Mouse (Mus musculus) limb, embryonic 14.5 days (tissue): Measurements from ENCODE around the gene Crybg2. TPM values are rescaled to one million over a fixed set of nuclear protein-coding genes. Genes with fewer than 3 reads are reported as not detected.
A peak's percentile ranks its signal among the peaks of the same experiment; 100 is the strongest.

Experiments used
- ATAC-seq: fragments of 200-750 bp; cut with Nextera tagmentation; 2 replicates; pipeline ENCODE4 v1.8.0; 2017; ENCODE audit warnings: low read depth, moderate number of reproducible peaks, moderate TSS enrichment; ENCODE audit not compliant: low FRiP score
- DNase-seq: peaks from one replicate; pipeline ENCODE4 v3.0.0-alpha.2; 2015; ENCODE audit warnings: low spot score
- H3K27ac ChIP-seq: fragments of 300-500 bp; sonication (generic); replicated peaks from 2 replicates; pipeline ENCODE4 v1.5.1; 2014; ENCODE audit warnings: low read depth, mild to moderate bottlenecking, low read length, moderate library complexity, mixed read lengths
- H3K27me3 ChIP-seq: fragments of 300-500 bp; sonication (generic); 2 replicates; pipeline ENCODE4 v1.6.1; 2014; ENCODE audit warnings: low read length, mixed read lengths; ENCODE audit not compliant: control insufficient read depth, insufficient read depth
- H3K36me3 ChIP-seq: fragments of 300-500 bp; sonication (generic); 2 replicates; pipeline ENCODE4 v1.6.1; 2014; ENCODE audit warnings: mild to moderate bottlenecking, low read length, moderate library complexity, mixed read lengths; ENCODE audit not compliant: control insufficient read depth, insufficient read depth
- H3K4me1 ChIP-seq: fragments of 300-500 bp; sonication (generic); 2 replicates; pipeline ENCODE4 v1.6.1; 2014; ENCODE audit warnings: antibody characterized with exemption, low read length, mixed read lengths; ENCODE audit not compliant: control insufficient read depth, insufficient read depth
- H3K4me2 ChIP-seq: fragments of 300-500 bp; sonication (generic); replicated peaks from 2 replicates; pipeline ENCODE4 v1.6.1; 2014; ENCODE audit warnings: low read depth, mild to moderate bottlenecking, low read length, moderate library complexity; ENCODE audit not compliant: severe bottlenecking
- H3K4me3 ChIP-seq: fragments of 300-500 bp; sonication (generic); replicated peaks from 2 replicates; pipeline ENCODE4 v1.5.1; 2014; ENCODE audit warnings: low read length
- H3K9ac ChIP-seq: fragments of 300-500 bp; sonication (generic); 2 replicates; pipeline ENCODE4 v1.6.1; 2014; ENCODE audit warnings: mild to moderate bottlenecking, low read depth, low read length, moderate library complexity; ENCODE audit not compliant: severe bottlenecking
- H3K9me3 ChIP-seq: fragments of 300-500 bp; sonication (generic); 2 replicates; pipeline ENCODE4 v1.6.1; 2016; ENCODE audit warnings: low read length; ENCODE audit not compliant: control insufficient read depth
- POLR2A ChIP-seq: fragments of 200-500 bp; IDR thresholded peaks from 2 replicates; pipeline ENCODE4 v1.8.0; 2012; ENCODE audit warnings: inconsistent platforms, mild to moderate bottlenecking, moderate library complexity, borderline replicate concordance; ENCODE audit not compliant: insufficient read depth, insufficient read length; ENCODE audit errors: extremely low read depth
- WGBS: fragments of 180-500 bp; shearing (Covaris S2); extraction: QIAGEN DNeasy Blood & Tissue Kit; methylation state at CpG from one replicate; pipeline ENCODE4 v1.1.7; 2014; 5-methylcytosine and 5-hydroxymethylcytosine counted together
- polyA plus RNA-seq, 2 experiments: library from polyadenylated mRNA; depleted of rRNA in 1 of 2; stranded (reverse) in 1 of 2; unstranded in 1 of 2; fragments of >200 nt; fragmentation: Nextera tagmentation in 1 of 2; extraction: Ambion mirVana in 1 of 2; gene quantifications; 2 replicates each; pipeline versions ENCODE4 v1.2.1 to v1.2.3; 2012 to 2014

Gene Crybg2
- polyA plus RNA-seq, 2 experiments: 11.3 to 12.3 TPM

- no peak for TF ChIP-seq POLR2A
- no peaks in the 10 kb centered on the region for H3K36me3 ChIP-seq
- no peak for DNase-seq
- no peak for ATAC-seq
- no peak overlapping the region for H3K4me2 ChIP-seq
- WGBS: 83% methylated on average over 4 of the region's 4 CpGs
- no peaks in the 10 kb centered on the region for H3K9me3 ChIP-seq
- H3K9ac ChIP-seq: no peak overlapping the region
- H3K4me1 ChIP-seq: no peaks in the 10 kb centered on the region
- H3K27ac ChIP-seq: no peak overlapping the region
- no peaks in the 10 kb centered on the region for H3K27me3 ChIP-seq
- H3K4me3 ChIP-seq: no peak overlapping the region
Measured at GRCm38 (mm10) chr4:134068793-134069580, 8.4 kb downstream of the Crybg2 start.

GRCm38 (mm10) chr4:134078694-134079093, 18.1 kb downstream of the Crybg2 start:
- Histone ChIP-seq H3K4me2 (no peak overlapping the region), H3K36me3 (no peaks in the 10 kb centered on the region), H3K27me3 (0 out of 2 replicates have a peak, but pooled peaks cover 9% of the 10 kb centered on the region), H3K4me1 (peaks cover 5% of the 10 kb centered on the region; the same call in 1 of the 2 replicates), H3K9ac (no peak overlapping the region), H3K27ac (no peak overlapping the region), H3K9me3 (no peaks in the 10 kb centered on the region), H3K4me3 (no peak overlapping the region)
- no peak for ATAC-seq
- DNase-seq: peak; percentile 70
- no peak for TF ChIP-seq POLR2A
- WGBS: 12% methylated on average over 3 of the region's 3 CpGs

GRCm38 (mm10) chr4:134080674-134081073, 20.1 kb downstream of the Crybg2 start:
- Histone ChIP-seq H3K9me3 (no peaks in the 10 kb centered on the region), H3K36me3 (no peaks in the 10 kb centered on the region), H3K4me3 (no peak overlapping the region), H3K4me2 (no peak overlapping the region), H3K9ac (no peak overlapping the region), H3K4me1 (peaks cover 5% of the 10 kb centered on the region; the same call in 1 of the 2 replicates), H3K27ac (no peak overlapping the region), H3K27me3 (0 out of 2 replicates have a peak, but pooled peaks cover 9% of the 10 kb centered on the region)
- DNase-seq: no peak
- no peak for ATAC-seq
- WGBS: 69% methylated on average over 4 of the region's 4 CpGs
- no peak for TF ChIP-seq POLR2A

GRCm38 (mm10) chr4:134081730-134082386, 21.2 kb downstream of the Crybg2 start:
- H3K27me3 ChIP-seq: 0 out of 2 replicates have a peak, but pooled peaks cover 9% of the 10 kb centered on the region
- no peak overlapping the region for H3K27ac ChIP-seq
- H3K9ac ChIP-seq: peak overlapping the region; percentile 32; the same call in 1 of the 2 replicates
- DNase-seq (peak; percentile 71), ATAC-seq (peak; percentile 81)
- H3K4me1 ChIP-seq: peaks cover 5% of the 10 kb centered on the region; the same call in 1 of the 2 replicates
- no peaks in the 10 kb centered on the region for H3K36me3 ChIP-seq
- no peaks in the 10 kb centered on the region for H3K9me3 ChIP-seq
- H3K4me3 ChIP-seq: peak overlapping the region; percentile 42
- H3K4me2 ChIP-seq: peak overlapping the region; percentile 81
- WGBS: 2% methylated on average over 38 of the region's 41 CpGs
- no peak for TF ChIP-seq POLR2A

GRCm38 (mm10) chr4:134082460-134082859, 21.8 kb downstream of the Crybg2 start:
- Histone ChIP-seq H3K27me3 (0 out of 2 replicates have a peak, but pooled peaks cover 9% of the 10 kb centered on the region), H3K4me3 (peak overlapping the region; percentile 42), H3K9me3 (no peaks in the 10 kb centered on the region), H3K27ac (no peak overlapping the region), H3K4me1 (peaks cover 5% of the 10 kb centered on the region; the same call in 1 of the 2 replicates), H3K4me2 (peak overlapping the region; percentile 81), H3K9ac (no peak overlapping the region), H3K36me3 (no peaks in the 10 kb centered on the region)
- no peak for TF ChIP-seq POLR2A
- DNase-seq (no peak), ATAC-seq (no peak)
- 11% methylated on average over 7 of the region's 7 CpGs for WGBS
